Mouse (Mus musculus): ENCODE results near the gene Coa3. TPM values are rescaled to one million over a fixed set of nuclear protein-coding genes. Genes with fewer than 3 reads are reported as not detected.

Gene Coa3
- total RNA-seq, 2 experiments from 2014 or later, result 71.2 to 81.6 TPM

DNA sequence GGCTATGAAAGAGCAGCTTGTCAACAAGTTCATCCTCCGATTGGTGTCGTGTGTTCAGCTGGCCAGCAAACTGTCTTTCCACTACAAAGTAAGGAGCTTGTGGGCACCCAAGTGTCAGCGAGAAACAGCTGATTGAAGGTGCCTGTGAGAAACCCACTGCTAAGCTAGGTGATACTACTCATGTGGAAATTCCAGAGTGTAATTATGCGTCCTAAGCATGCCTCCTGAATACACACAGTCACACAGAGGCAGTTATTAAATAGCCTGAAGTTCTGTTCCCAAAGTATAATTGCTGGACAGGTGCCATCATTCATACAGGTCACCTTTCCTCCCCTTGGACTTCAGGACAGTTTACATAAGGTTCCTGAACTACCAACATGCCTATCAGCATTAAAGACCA lies 4.9 kb upstream of the Coa3 start:
- no peak for DNase-seq (ENCODE audit: low spot score)

DNA sequence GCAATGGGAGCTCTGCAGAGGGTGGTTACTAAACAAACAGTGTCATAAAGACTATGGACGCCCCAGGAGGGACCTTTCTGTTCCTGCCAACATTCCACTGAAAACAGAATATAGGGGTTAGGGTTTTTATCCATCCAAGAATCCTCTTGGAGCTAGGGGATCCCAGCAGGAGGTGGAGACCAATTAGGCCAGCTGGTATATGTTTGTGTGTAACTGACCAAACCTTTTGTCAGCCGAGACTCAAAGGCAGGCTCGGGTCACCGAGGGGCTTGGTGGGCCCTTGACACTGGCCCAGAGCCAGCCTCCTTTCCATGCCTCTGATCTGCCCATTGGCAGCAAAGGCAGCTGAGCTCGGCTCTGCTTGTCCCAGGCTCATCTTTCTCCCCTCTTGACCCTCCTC lies 4.0 kb upstream of the Coa3 start:
- DNase-seq (ENCODE audit: low spot score), result no peak

DNA sequence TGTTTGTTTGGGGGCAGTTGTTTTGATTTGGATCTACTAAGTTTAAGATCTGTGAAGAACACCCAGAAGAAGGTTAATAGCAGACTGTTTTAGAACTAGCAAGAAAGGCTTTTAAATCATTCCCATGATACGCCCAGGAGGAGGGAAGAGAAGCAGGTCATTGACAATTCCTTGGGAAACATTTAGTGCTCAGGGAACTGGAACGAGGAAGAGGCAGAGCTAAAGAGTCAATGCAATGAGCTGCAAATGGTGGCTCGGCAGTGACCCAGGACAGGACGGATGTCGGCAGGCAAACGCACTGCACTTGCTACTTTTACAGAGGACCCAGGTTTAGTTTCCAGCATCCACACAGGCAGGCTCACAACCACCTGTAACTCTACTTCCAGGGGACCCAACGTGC lies 1.9 kb upstream of the Coa3 start:
- no peak for DNase-seq (ENCODE audit: low spot score)

DNA sequence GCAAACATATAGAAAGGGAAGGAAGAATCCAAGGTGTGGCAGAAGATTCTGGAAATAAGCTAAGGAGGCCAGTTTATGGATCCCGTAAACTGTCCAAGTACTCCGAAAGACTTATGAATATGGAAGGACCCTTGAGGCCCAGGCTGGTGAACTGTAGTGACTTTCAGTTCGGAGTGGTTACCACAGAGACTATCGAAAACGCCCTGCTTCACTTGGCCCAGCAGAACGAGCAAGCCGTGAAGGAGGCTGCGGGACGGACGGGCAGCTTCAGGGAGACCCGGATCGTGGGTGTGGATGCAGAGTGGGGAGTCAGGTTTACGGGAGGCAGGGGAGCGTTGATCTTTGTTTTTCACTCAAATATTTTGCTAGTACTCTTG lies 267 bp upstream of the Coa3 start:
- DNase-seq (ENCODE audit: low spot score), result no peak

DNA sequence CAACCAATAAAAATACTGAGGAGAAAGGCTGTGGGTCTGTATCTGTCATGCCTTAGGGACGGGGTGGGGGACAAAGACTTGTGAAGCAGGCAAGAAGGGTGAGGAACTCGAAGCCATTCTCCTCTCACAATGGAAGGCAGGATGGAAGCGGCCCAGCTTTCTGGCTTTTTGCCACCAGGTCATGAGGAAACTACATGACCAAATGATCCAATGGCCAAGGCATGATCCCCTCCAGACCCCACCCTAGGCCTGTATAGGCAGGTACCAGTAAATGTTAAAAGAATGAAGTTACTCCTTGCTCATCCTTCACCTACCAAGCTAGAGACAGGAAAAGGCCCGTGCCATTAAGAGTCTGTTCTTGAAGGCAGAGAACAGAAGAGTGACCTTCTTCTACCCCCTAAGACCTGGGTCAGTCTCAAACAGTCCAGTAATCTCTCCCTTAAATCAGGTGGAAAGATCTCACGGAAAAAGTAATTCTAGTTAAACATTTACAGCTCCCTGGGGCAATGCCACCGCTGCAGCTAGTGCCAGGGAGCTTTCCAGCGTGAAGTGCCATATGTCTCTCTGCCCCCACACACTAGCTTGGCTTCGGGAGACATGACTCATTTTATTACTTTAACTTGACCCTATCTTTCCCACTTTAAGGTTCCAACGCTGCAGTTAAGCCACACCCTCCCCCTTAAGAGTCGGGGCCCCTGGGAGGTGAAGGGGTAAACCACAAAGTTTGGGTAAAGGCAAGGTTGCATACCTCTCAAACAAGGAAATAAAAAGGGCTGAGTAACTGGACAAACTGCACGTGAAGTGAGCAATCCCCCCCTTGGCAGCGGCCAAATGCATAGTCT lies 1.3 kb downstream of the Coa3 start:
- DNase-seq (ENCODE audit: low spot score), result no peak

DNA sequence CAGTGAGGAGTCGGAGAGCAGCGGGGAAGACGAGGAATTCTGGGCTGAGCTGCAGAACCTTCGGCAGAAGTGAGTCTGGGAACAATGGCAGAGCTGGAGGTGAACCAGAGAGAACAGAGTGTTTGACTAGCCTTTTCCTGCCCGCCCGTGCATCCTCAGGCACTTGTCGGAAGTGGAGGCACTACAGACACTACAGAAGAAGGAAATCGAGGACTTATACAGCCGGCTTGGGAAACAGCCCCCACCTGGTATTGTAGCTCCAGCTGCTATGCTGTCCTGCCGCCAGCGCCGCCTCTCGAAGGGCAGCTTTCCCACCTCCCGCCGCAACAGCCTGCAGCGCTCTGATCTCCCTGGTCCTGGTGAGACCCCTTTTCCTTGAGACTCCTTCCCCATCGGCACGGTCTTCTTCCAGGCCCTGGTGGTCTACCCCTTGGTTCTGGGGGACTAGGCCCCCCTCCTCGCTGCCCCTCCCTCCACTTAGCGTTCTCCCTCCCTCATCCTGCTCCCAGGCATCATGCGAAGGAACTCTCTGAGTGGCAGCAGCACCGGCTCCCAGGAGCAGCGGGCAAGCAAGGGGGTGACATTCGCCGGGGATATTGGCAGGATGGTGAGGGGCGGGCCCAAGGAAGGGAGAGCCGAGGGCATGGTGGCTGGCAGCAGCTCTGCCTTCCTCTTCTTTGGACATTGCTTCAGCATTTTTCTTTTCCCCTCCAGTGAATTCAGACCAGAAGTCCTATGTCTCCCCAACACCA lies 2.4 kb downstream of the Coa3 start:
- no peak for DNase-seq (ENCODE audit: low spot score)

DNA sequence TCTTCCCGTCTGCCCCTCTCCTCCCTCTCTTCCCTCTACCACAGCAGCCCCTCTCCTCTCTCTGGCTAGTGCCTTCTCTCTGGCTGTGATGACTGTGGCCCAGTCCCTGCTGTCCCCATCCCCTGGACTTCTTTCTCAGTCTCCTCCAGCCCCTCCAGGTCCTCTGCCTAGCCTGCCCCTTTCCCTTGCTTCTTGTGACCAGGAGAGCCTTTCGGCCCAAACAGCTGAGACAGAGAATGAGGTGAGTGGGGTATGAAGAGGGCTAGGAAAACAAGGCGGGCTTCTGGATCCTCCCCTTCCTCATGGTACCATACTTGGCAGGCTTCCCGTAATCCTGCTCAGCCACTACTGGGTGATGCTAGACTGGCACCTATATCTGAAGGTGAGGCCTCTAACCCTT lies 3.6 kb downstream of the Coa3 start:
- DNase-seq (ENCODE audit: low spot score), result no peak

DNA sequence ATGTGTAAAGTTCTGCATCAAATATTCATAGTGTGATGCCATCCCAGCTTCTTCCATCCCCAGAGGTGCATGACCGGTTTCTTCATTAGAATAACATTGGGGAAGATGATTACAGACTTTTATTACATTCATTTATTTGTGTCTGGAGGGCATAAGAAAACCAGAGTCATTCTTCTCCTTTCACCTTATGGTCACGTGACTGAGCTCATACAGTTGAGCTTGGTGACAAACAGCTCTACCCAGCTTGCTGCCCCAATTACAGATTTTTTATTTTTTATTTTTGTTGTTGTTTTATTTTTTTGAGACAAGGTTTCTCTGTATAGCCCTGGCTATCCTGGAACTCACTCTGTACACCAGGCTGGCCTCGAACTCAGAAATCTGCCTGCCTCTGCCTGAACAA lies 6.5 kb downstream of the Coa3 start:
- DNase-seq (ENCODE audit: low spot score), result no peak

DNA sequence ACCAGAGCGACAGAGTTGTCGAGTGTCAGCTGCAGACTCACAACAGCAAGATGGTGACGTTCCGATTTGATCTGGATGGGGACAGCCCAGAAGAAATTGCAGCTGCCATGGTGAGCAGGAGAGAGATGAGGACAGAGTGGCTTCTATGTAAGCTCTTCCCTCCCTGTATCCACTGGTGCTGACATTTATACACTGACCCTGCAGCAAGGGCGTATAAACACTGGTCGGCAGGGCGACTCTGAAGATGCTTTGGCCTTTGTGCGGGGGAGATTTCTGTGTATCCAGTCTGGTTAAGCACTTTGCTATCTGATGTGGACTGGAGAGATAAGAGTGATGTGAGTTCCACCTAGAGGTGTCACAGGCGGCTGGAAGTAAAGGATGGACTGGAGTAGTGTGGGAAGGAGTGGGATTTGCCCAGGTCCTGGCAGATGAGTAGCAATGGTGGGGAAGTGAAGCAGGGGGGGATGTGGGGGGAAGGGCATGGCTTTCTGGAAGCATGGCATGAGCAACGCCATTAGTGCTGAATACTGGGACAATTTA lies 9.3 kb downstream of the Coa3 start:
- no peak for DNase-seq (ENCODE audit: low spot score)

DNA sequence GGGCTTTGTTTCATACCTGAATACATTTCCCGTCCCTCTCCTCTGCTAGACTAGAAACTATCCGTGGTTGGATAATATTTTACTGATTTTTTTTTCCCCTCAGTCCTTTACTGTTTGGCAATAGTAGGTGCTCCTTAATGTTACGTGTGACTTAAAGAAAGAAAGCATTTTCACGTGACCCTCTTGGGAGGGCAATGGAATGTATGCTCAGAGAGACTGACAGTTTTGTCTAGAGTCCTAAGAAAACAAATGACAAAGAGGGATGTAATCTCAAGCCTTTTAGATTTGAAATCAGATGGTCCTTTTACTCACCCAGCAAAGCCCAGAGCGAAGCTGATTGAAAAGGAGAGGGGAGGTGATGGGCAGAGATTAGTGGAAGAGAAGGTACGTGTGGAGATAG lies 13.0 kb downstream of the Coa3 start:
- DNase-seq (ENCODE audit: low spot score), result no peak

DNA sequence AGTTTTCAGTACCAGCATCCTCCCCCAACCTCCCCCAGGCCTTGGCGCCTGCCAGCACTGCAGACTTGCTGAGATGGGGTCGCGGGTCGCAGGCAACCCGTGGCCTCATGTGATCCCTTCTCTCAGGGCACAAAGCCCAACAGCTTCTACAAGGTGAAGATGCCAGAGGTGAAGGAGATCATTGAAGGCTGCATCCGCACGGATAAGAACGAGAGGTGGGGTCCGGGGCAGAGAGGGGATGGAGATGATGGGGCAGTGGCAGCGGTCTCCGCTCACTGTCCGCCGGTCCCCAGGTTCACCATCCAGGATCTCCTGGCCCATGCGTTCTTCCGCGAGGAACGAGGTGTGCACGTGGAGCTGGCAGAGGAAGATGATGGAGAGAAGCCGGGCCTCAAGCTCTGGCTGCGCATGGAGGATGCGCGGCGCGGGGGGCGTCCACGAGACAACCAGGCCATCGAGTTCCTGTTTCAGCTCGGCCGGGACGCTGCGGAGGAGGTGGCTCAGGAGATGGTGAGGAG lies 13.9 kb downstream of the Coa3 start:
- DNase-seq (ENCODE audit: low spot score), result no peak

DNA sequence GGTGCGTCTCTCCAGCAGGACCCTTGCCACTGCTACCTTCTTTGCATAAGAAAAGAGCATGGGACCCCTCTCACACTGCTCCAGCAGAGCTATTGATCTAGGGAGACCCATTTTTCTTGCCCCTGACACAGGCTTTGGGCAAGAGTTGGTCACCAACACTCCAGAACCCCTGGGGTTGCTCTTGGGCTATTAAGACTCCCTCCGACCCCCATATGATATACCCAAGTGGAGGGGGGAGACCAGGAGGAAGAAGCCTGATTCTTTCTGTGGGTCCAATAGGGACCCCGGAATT lies 15.0 kb downstream of the Coa3 start:
- DNase-seq (ENCODE audit: low spot score), result no peak

DNA sequence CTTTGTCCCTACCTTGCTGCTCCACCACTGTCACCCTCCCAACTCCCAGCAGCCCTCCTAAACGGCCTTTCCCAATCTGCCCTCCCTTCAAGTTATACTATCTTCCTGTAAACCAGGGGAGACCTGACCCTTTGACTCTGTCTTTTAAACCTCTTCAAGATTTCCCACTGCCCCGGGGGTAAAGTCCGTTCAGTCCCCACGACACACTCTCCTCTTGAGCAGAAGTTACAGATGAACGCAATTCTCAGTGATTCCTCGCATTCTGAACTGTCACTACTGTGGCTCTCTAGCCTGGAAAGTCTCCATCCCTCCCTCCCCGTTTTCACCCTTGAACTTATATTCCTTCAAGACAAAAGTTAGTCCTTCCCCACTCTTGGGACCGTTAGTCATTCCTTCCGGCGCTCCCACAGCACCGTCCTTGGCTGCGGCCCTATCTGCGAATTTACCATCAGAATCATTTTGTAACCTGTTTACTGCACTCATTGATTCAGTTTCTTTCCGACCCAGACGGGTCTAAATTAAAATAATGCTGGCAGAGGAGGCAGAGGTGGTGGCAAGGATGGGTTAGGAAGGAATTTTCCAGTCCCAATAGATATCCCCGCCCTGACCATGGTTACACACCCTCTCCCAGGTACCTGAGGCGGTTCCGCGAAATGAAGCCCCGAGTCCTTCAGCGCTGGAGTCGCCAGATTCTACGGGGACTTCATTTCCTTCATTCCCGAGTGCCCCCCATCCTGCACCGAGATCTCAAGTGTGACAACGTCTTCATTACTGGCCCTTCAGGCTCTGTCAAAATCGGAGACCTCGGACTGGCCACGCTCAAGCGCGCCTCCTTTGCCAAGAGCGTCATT lies 15.6 kb downstream of the Coa3 start:
- DNase-seq (ENCODE audit: low spot score), result no peak

DNA sequence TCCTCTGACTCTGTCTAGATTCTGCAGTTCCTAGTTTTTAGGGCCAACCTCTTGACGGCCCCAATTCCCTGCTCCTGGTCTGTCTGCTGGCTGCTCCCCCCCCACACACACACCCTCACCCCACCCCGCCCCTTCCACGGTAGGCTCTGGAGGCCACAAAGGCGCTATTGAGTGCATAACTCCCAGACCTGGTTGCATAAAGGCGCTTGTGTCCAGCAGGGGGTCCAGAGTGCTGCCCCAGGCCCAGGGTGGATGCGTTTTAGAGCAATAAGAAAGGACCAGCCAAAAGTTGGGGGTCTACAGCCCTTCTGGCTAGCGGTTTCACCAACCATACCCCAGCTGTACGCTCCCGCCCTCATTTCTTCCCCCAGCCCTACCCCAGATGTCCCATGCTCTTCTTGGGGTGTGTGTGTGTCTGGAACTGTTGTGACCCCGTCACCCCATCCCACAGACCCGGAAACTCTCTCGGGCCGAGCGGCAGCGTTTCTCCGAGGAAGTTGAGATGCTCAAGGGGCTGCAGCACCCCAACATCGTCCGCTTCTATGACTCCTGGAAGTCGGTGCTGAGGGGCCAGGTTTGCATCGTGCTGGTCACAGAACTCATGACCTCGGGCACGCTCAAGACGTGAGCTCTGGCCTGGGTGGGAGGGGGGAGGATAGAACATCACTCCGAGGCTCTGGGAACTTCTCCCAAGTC lies 16.5 kb downstream of the Coa3 start:
- DNase-seq (ENCODE audit: low spot score), result no peak

DNA sequence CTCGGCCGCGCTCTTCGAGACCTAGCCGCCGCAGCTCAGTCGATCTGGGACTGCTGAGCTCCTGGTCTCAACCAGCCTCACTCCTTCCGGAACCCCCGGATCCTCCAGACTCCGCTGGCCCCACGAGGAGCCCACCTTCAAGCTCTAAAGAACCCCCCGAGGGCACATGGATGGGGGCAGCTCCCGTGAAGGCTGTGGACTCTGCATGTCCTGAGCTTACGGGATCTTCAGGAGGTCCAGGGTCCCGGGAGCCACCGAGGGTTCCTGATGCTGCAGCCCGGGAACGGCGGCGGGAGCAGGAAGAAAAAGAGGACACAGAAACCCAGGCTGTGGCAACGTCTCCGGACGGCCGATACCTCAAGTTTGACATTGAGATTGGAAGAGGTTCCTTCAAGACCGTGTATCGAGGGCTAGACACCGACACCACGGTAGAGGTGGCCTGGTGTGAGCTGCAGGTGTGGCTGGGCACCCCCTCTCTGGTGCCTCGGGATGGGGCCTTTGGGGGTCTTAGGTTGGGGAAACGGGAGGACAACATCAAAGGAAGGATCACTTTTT lies 18.0 kb downstream of the Coa3 start:
- no peak for DNase-seq (ENCODE audit: low spot score)

DNA sequence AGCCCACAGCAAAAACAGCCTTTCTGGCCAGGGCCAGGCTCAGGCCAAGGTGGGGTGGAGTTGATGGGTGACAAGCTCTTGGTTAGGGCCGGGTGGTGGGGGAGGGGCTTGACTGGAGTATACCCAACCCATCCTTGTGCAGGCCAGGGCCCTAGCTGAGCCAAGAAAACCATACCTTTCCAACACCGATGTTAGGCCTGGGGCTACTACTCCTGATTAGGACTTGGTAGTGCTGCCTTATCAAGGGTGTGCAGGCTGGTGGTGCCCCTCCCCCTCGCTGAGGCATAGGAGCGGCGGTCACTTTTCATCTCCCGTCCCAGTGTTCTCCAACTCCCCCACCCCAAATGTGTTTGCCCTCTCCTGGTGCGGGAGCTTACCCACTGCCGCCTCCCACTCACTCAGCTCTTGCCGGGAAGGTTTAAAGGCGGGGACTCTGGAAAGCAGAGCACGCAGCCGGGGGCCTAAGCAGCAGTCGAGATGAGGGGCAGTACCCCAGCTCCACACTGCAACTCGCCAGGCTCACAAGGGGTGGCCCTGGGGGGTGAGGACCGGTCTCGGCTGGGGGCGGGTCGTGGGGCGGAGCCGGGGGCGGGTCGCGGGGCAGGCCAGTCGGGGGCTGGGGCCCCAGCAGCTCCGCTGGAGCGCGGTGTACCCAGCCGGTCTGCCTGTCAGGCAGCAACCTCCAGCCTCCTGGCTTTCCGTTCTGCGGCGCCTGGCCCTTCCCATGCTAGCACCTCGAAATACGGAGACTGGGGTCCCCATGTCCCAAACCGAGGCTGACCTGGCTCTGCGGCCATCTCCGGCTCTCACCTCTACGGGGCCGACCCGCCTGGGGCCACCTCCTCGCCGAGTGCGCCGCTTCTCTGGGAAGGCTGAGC lies 18.7 kb downstream of the Coa3 start, which contains the start of gene Wnk4:
Gene Wnk4, plus strand, starts transcription at position 620 of the 878 bp plus-strand sequence.
- DNase-seq (ENCODE audit: low spot score), result no peak

DNA sequence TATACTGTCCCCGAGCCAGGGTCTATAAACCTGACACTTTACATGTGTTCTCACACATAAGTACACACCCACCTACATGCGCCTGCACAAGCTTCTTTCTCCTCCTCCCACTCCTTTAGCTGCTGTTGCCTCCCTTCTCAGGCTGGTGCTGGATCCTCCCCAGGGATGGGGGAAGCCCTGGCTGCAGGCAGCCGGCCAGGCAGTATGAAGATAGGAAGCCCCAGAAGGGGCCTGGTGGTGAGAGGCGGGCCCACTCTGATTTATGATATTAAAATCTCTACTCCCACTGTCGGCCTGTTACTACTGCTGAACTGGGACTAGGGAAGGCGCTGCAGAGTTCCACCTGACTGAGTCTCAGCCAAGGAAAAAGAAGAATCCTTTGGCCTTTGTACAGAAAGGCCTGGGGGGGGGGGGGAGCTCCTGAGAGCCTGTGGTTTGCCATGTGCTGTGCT lies 19.6 kb downstream of the Coa3 start:
- no peak for DNase-seq (ENCODE audit: low spot score)

DNA sequence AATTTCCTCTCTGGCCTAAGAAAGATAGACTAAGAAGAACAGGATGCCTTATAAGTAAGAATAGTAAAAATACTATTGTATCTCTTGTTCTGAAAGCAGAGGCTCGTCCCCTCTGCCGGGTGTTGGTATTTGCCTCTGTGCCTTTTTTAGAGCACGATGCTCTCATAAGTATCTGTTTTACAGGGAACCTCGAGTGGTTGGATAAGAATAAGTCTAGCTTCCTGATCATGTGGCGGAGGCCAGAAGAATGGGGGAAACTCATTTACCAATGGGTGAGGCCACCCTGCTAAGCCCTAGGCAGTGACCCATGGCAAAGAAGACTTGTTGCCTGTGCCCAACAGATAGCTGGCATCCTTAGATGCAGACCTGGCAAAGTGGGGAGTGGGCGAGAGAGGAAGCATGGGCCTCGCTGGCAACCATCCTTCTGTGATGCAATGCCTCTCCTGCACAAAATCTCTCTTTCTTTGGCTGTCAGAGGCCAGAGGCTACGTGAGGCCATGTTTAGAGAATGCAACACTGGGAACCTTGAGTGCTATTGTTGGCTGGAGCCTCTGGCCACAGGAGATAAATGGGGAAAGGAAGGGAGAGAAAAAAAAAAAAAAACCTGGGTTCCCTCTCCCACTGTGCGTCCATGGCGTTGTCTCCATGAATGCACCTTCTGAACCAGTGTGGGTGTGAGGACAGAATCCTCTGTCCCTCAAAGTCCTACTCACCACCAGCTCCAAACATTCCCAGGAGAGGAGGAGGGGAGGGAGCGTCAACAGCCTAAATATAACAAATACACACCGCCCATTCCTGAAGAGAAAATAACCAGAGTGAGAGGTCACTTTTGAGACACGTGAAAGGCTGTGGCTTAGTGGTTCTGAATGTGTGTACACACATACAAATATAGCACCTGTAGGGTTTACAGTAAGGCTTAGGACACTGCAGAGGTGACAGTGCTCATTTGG lies 22.8 kb downstream of the Coa3 start:
- DNase-seq (ENCODE audit: low spot score), result no peak
